Mouse (Mus musculus) hindbrain, embryonic 15.5 days (tissue): ENCODE measurements around the gene Tle3. TPM values are rescaled to one million over a fixed set of nuclear protein-coding genes. Genes with fewer than 3 reads are reported as not detected.

ENCODE experiments used
- ATAC-seq: fragments of 200-750 bp; cut with Nextera tagmentation; 2 replicates; pipeline ENCODE4 v1.8.0; 2017; ENCODE audit warnings: low read depth, moderate number of reproducible peaks, moderate TSS enrichment; ENCODE audit not compliant: low FRiP score
- H3K27ac ChIP-seq: fragments of 300-500 bp; sonication (generic); replicated peaks from 2 replicates; pipeline ENCODE4 v1.5.1; 2015; ENCODE audit warnings: mild to moderate bottlenecking, inconsistent platforms
- H3K27me3 ChIP-seq: fragments of 300-500 bp; sonication (generic); 2 replicates; pipeline ENCODE4 v1.6.1; 2015; ENCODE audit warnings: control low read depth, inconsistent platforms
- H3K36me3 ChIP-seq: fragments of 300-500 bp; sonication (generic); 2 replicates; pipeline ENCODE4 v1.6.1; 2015; ENCODE audit warnings: control low read depth, inconsistent platforms
- H3K4me1 ChIP-seq: fragments of 300-500 bp; sonication (generic); replicated peaks from 2 replicates; pipeline ENCODE4 v1.6.1; 2015; ENCODE audit warnings: control low read depth, inconsistent platforms
- H3K4me2 ChIP-seq: fragments of 300-500 bp; sonication (generic); 2 replicates; pipeline ENCODE4 v1.6.1; 2015; ENCODE audit warnings: moderate library complexity, mild to moderate bottlenecking, inconsistent platforms
- H3K4me3 ChIP-seq: fragments of 300-500 bp; sonication (generic); 2 replicates; pipeline ENCODE4 v1.5.1; 2015; ENCODE audit warnings: mild to moderate bottlenecking, inconsistent platforms
- H3K9ac ChIP-seq: fragments of 300-500 bp; sonication (generic); 2 replicates; pipeline ENCODE4 v1.6.1; 2015; ENCODE audit warnings: inconsistent platforms
- H3K9me3 ChIP-seq: fragments of 300-500 bp; sonication (generic); 2 replicates; pipeline ENCODE4 v1.6.1; 2016; ENCODE audit warnings: control low read depth, inconsistent platforms
- WGBS: fragments of 180-500 bp; shearing (Covaris S2); methylation state at CpG from one replicate; pipeline ENCODE4 v1.1.7; 2015; 5-methylcytosine and 5-hydroxymethylcytosine counted together
- polyA plus RNA-seq: library from polyadenylated mRNA; unstranded; fragments of >200 nt; fragmentation: Nextera tagmentation; extraction: Ambion mirVana; gene quantifications from 2 replicates; pipeline ENCODE4 v1.2.1, GENCODE M21; 2015

Tle3 gene
- polyA plus RNA-seq, 1 experiment from 2014 or later: 28.8 TPM

GRCm38 (mm10) chr9:61427051-61427450 lies 54.9 kb downstream of the Tle3 start:
- no peak overlapping the region for H3K4me2 ChIP-seq
- H3K27me3 ChIP-seq: no peaks in the 10 kb centered on the region
- H3K36me3 ChIP-seq: no peaks in the 10 kb centered on the region
- no peak overlapping the region for H3K27ac ChIP-seq
- no peak overlapping the region for H3K4me3 ChIP-seq
- H3K4me1 ChIP-seq: no peaks in the 10 kb centered on the region
- WGBS: 87% methylated on average over 6 of the region's 6 CpGs
- no peaks in the 10 kb centered on the region for H3K9me3 ChIP-seq
- H3K9ac ChIP-seq: no peak overlapping the region
- ATAC-seq: no peak

GRCm38 (mm10) chr9:61427901-61428300 lies 55.7 kb downstream of the Tle3 start:
- Histone ChIP-seq H3K27me3 (no peaks in the 10 kb centered on the region), H3K4me1 (no peaks in the 10 kb centered on the region), H3K36me3 (no peaks in the 10 kb centered on the region), H3K9me3 (no peaks in the 10 kb centered on the region), H3K4me3 (no peak overlapping the region), H3K27ac (no peak overlapping the region), H3K4me2 (no peak overlapping the region), H3K9ac (no peak overlapping the region)
- no peak for ATAC-seq
- 78% methylated on average over 3 of the region's 3 CpGs for WGBS

GRCm38 (mm10) chr9:61431830-61432229 lies 59.7 kb downstream of the Tle3 start:
- 92% methylated on average over 4 of the region's 4 CpGs for WGBS
- H3K9me3 ChIP-seq: no peaks in the 10 kb centered on the region

GRCm38 (mm10) chr9:61433206-61433605 lies 61.0 kb downstream of the Tle3 start:
- Histone ChIP-seq H3K4me3 (no peak overlapping the region), H3K27ac (no peak overlapping the region), H3K9ac (no peak overlapping the region), H3K9me3 (no peaks in the 10 kb centered on the region), H3K4me2 (no peak overlapping the region), H3K4me1 (peaks cover 17% of the 10 kb centered on the region), H3K36me3 (no peaks in the 10 kb centered on the region), H3K27me3 (peaks cover 3% of the 10 kb centered on the region; the same call in 1 of the 2 replicates)
- no peak for ATAC-seq
- WGBS: 52% methylated on average over 2 of the region's 2 CpGs

More at GRCm38 (mm10) chr9:61431830-61432229, 59.7 kb downstream of the Tle3 start:
- Histone ChIP-seq H3K4me3 (no peak overlapping the region), H3K4me1 (peaks cover 17% of the 10 kb centered on the region), H3K27ac (no peak overlapping the region), H3K27me3 (peaks cover 3% of the 10 kb centered on the region; the same call in 1 of the 2 replicates), H3K4me2 (no peak overlapping the region), H3K36me3 (no peaks in the 10 kb centered on the region), H3K9ac (no peak overlapping the region)
- ATAC-seq: no peak

- H3K9me3 ChIP-seq: no peaks in the 10 kb centered on the region
- WGBS: 11% methylated on average over 11 of the region's 11 CpGs
- no peak overlapping the region for H3K4me3 ChIP-seq
- H3K27me3 ChIP-seq: peaks cover 3% of the 10 kb centered on the region; the same call in 1 of the 2 replicates
- peak; percentile 82 for ATAC-seq
- H3K27ac ChIP-seq: 0 out of 2 replicates have a peak overlapping the region, but pooled peaks have one; percentile 36
- no peak overlapping the region for H3K9ac ChIP-seq
- no peaks in the 10 kb centered on the region for H3K36me3 ChIP-seq
- no peak overlapping the region for H3K4me2 ChIP-seq
- peaks cover 17% of the 10 kb centered on the region for H3K4me1 ChIP-seq
Measured at GRCm38 (mm10) chr9:61434062-61434461, 61.9 kb downstream of the Tle3 start.

- Histone ChIP-seq H3K36me3 (no peaks in the 10 kb centered on the region), H3K4me3 (no peak overlapping the region), H3K27me3 (peaks cover 3% of the 10 kb centered on the region; the same call in 1 of the 2 replicates), H3K4me1 (peaks cover 17% of the 10 kb centered on the region), H3K9ac (no peak overlapping the region), H3K9me3 (no peaks in the 10 kb centered on the region), H3K27ac (no peak overlapping the region), H3K4me2 (no peak overlapping the region)
- no peak for ATAC-seq
- 31% methylated on average over 8 of the region's 8 CpGs for WGBS
Measured at GRCm38 (mm10) chr9:61435191-61435989, 63.2 kb downstream of the Tle3 start.

GRCm38 (mm10) chr9:61436104-61436503 lies 63.9 kb downstream of the Tle3 start:
- Histone ChIP-seq H3K9ac (no peak overlapping the region), H3K4me1 (peaks cover 18% of the 10 kb centered on the region), H3K9me3 (no peaks in the 10 kb centered on the region), H3K27ac (no peak overlapping the region), H3K36me3 (no peaks in the 10 kb centered on the region), H3K4me3 (no peak overlapping the region), H3K4me2 (no peak overlapping the region), H3K27me3 (peaks cover 3% of the 10 kb centered on the region; the same call in 1 of the 2 replicates)
- 72% methylated on average over 2 of the region's 2 CpGs for WGBS
- ATAC-seq: no peak

GRCm38 (mm10) chr9:61436761-61437160 lies 64.6 kb downstream of the Tle3 start:
- no peak overlapping the region for H3K4me3 ChIP-seq
- no peaks in the 10 kb centered on the region for H3K9me3 ChIP-seq
- no peak for ATAC-seq
- H3K4me1 ChIP-seq: peaks cover 24% of the 10 kb centered on the region
- peaks cover 3% of the 10 kb centered on the region; the same call in 1 of the 2 replicates for H3K27me3 ChIP-seq
- no peak overlapping the region for H3K4me2 ChIP-seq
- WGBS: 89% methylated on average over 6 of the region's 6 CpGs
- H3K27ac ChIP-seq: no peak overlapping the region
- H3K36me3 ChIP-seq: no peaks in the 10 kb centered on the region
- H3K9ac ChIP-seq: no peak overlapping the region

GRCm38 (mm10) chr9:61439092-61439491 lies 66.9 kb downstream of the Tle3 start:
- Histone ChIP-seq H3K36me3 (no peaks in the 10 kb centered on the region), H3K27me3 (peaks cover 3% of the 10 kb centered on the region; the same call in 1 of the 2 replicates), H3K4me2 (no peak overlapping the region), H3K9ac (no peak overlapping the region), H3K4me3 (no peak overlapping the region), H3K27ac (no peak overlapping the region), H3K4me1 (peaks cover 20% of the 10 kb centered on the region), H3K9me3 (no peaks in the 10 kb centered on the region)
- ATAC-seq: no peak
- WGBS: 63% methylated on average over 6 of the region's 6 CpGs

- WGBS: 80% methylated on average over 2 of the region's 2 CpGs
- no peak overlapping the region for H3K27ac ChIP-seq
- H3K4me2 ChIP-seq: no peak overlapping the region
- no peaks in the 10 kb centered on the region for H3K9me3 ChIP-seq
- peaks cover 3% of the 10 kb centered on the region; the same call in 1 of the 2 replicates for H3K27me3 ChIP-seq
- H3K9ac ChIP-seq: no peak overlapping the region
- no peak for ATAC-seq
- no peak overlapping the region for H3K4me3 ChIP-seq
- peaks cover 16% of the 10 kb centered on the region for H3K4me1 ChIP-seq
- H3K36me3 ChIP-seq: no peaks in the 10 kb centered on the region
Measured at GRCm38 (mm10) chr9:61439979-61440378, 67.8 kb downstream of the Tle3 start.

GRCm38 (mm10) chr9:61441206-61441913 lies 69.2 kb downstream of the Tle3 start:
- Histone ChIP-seq H3K4me1 (peaks cover 18% of the 10 kb centered on the region), H3K27ac (no peak overlapping the region), H3K9me3 (no peaks in the 10 kb centered on the region), H3K36me3 (no peaks in the 10 kb centered on the region), H3K4me2 (no peak overlapping the region), H3K27me3 (peaks cover 3% of the 10 kb centered on the region; the same call in 1 of the 2 replicates), H3K4me3 (no peak overlapping the region), H3K9ac (no peak overlapping the region)
- ATAC-seq: no peak
- WGBS: 36% methylated on average over 11 of the region's 11 CpGs
